Mouse (Mus musculus): ENCODE data around the gene Nos1ap. TPM values are rescaled to one million over a fixed set of nuclear protein-coding genes. Genes with fewer than 3 reads are reported as not detected.

The Nos1ap gene
- polyA plus RNA-seq, 1 experiment from 2014 or later, result 6.3 TPM

DNA sequence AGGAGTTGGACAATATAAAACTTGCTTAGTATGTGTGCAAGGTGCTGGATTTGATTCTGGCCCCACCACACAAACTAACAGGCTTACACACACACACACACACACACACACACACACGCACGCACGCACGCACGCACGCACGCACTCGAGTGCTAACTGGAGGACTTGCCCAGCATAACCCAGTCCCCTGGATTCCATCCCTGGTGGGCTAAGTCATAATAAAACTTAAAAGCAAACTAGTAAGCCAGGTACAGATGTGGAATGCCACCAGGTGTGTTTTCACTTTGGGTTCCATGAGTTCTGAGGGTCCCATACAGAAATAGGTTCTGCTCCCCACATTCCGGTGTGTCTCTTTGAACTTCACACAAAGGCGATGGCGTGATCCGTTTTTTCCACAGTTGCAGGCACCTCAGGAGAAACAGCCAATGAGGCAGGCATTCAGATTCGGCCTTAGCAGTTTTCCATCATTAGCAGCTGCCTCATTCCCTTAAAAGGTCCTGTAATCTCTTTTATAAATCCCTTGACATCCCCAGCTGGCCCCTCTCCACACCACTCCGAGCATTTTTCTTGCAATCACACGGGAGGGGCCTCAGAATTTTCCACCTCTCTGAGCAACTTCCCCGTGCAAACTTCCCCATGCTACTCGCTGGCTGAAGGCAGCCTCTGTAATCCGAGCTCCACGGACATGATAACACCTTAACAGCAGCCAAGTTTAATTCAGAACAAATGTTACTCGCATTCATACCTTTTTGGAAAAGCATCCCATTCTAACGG is 15.8 kb upstream of the Nos1ap start:
- peaks cover 15% of the 10 kb centered on the region for H3K4me1 ChIP-seq (ENCODE audit: control insufficient read depth, low read depth, low read length)
- no peak overlapping the region for H3K4me3 ChIP-seq (ENCODE audit: low read depth, low read length)
- H3K27me3 ChIP-seq (ENCODE audit: control insufficient read depth, insufficient read depth, low read depth, low read length), result no peaks in the 10 kb centered on the region
- H3K36me3 ChIP-seq (ENCODE audit: control insufficient read depth, insufficient read depth), result no peaks in the 10 kb centered on the region
- WGBS (ENCODE audit: insufficient replicate concordance), result 66% methylated on average over 21 of the region's 21 CpGs
- H3K27ac ChIP-seq (ENCODE audit: low read length), result no peak overlapping the region
- H3K9ac ChIP-seq (ENCODE audit: low read depth, low read length), result no peak overlapping the region
- no peaks in the 10 kb centered on the region for H3K9me3 ChIP-seq (replicated peaks; ENCODE audit: control insufficient read depth, low read length)
- ATAC-seq (ENCODE audit: low read depth), result no peak
- H3K4me2 ChIP-seq (ENCODE audit: low read depth, low read length), result no peak overlapping the region

DNA sequence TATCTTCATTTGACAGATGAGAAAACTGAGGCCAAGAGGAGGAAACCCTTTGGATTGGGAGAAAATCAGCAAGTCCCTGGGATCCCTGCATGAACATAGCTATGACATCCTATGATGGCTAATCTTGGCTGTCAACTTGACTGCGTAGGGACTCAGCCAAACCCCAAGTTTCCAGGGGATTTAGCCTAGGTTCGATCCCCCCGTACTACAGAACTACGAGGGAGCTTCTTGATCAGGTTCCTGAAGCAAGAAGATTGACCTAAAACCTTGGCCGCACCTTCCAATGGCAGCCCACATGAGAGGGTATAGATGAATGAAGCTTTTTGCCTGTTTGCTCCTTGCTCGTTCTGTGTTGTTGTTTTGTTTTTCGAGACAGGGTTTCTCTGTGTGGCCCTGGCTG is 4.9 kb upstream of the Nos1ap start:
- Histone ChIP-seq H3K4me2 (ENCODE audit: low read depth, low read length) (no peak overlapping the region), H3K27me3 (ENCODE audit: control insufficient read depth, insufficient read depth, low read depth, low read length) (0 out of 2 replicates have a peak, but pooled peaks cover 6% of the 10 kb centered on the region), H3K9ac (ENCODE audit: low read depth, low read length) (no peak overlapping the region), H3K4me3 (ENCODE audit: low read depth, low read length) (no peak overlapping the region), H3K4me1 (ENCODE audit: control insufficient read depth, low read depth, low read length) (no peaks in the 10 kb centered on the region), H3K9me3 (replicated peaks; ENCODE audit: control insufficient read depth, low read length) (no peaks in the 10 kb centered on the region), H3K27ac (ENCODE audit: low read length) (no peak overlapping the region), H3K36me3 (ENCODE audit: control insufficient read depth, insufficient read depth) (no peaks in the 10 kb centered on the region)
- ATAC-seq (ENCODE audit: low read depth), result no peak
- 72% methylated on average over 7 of the region's 7 CpGs for WGBS (ENCODE audit: insufficient replicate concordance)

DNA sequence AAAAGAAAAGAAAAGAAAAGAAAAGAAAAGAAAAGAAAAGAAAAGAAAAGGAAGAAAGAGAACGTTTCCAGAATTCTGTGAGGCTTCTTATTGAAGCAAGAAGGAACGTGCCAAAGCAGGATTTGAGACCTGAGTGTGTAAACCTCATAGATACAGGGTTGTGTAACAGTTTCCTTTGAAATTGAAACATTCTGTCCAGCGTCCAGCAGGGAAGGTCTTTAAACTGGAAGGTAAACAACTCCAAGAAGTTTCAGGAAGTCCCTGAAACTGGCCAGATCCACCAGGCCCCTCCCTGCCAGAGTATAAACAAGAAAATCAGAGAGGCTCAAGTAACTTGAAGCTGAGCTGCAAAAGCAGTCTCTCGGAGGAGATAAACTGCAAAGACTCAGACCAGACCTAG is 870 bp upstream of the Nos1ap start:
- Histone ChIP-seq H3K36me3 (ENCODE audit: control insufficient read depth, insufficient read depth) (no peaks in the 10 kb centered on the region; the same call in 1 of the 2 replicates), H3K9ac (ENCODE audit: low read depth, low read length) (no peak overlapping the region), H3K4me1 (ENCODE audit: control insufficient read depth, low read depth, low read length) (peaks cover 8% of the 10 kb centered on the region), H3K4me2 (ENCODE audit: low read depth, low read length) (no peak overlapping the region), H3K9me3 (replicated peaks; ENCODE audit: control insufficient read depth, low read length) (no peaks in the 10 kb centered on the region), H3K27ac (ENCODE audit: low read length) (no peak overlapping the region), H3K4me3 (ENCODE audit: low read depth, low read length) (no peak overlapping the region), H3K27me3 (ENCODE audit: control insufficient read depth, insufficient read depth, low read depth, low read length) (peaks cover 22% of the 10 kb centered on the region)
- ATAC-seq (ENCODE audit: low read depth), result no peak
- WGBS (ENCODE audit: insufficient replicate concordance), result 37% methylated on average over 4 of the region's 4 CpGs

GRCm38 (mm10) chr1:170590041-170590360 is 340 bp upstream of the Nos1ap start:
- peak overlapping the region; percentile 96 for H3K4me2 ChIP-seq (ENCODE audit: low read depth, low read length)
- WGBS (ENCODE audit: insufficient replicate concordance), result 4% methylated on average over 11 of the region's 11 CpGs
- H3K4me1 ChIP-seq (ENCODE audit: control insufficient read depth, low read depth, low read length), result peaks cover 8% of the 10 kb centered on the region
- H3K27ac ChIP-seq (ENCODE audit: low read length), result 0 out of 2 replicates have a peak overlapping the region, but pooled peaks have one; percentile 21
- H3K9me3 ChIP-seq (replicated peaks; ENCODE audit: control insufficient read depth, low read length), result no peaks in the 10 kb centered on the region
- H3K36me3 ChIP-seq (ENCODE audit: control insufficient read depth, insufficient read depth), result peaks cover 3% of the 10 kb centered on the region; the same call in 1 of the 2 replicates
- ATAC-seq (ENCODE audit: low read depth), result no peak
- peaks cover 22% of the 10 kb centered on the region for H3K27me3 ChIP-seq (ENCODE audit: control insufficient read depth, insufficient read depth, low read depth, low read length)
- H3K4me3 ChIP-seq (ENCODE audit: low read depth, low read length), result peak overlapping the region; percentile 86
- H3K9ac ChIP-seq (ENCODE audit: low read depth, low read length), result peak overlapping the region; percentile 92

DNA sequence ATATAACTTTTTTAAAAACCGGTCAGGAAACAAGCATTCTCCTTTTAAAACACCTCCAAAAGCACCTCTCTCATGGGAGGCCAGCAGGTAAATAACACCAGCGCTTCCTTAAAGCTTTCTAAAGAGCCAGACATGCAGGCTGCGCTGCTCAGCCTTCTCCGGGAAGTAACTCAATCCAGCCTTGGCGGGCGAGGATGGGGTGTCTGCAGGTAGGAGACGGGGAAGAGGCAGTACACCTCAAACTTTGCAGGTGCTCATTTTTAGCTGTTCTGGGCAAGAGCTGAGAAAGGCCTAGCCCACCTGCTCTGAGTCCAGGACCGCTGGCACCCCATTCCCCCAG is 812 bp downstream of the Nos1ap start:
- H3K4me1 ChIP-seq (ENCODE audit: control insufficient read depth, low read depth, low read length), result peaks cover 8% of the 10 kb centered on the region
- no peaks in the 10 kb centered on the region for H3K9me3 ChIP-seq (replicated peaks; ENCODE audit: control insufficient read depth, low read length)
- H3K27me3 ChIP-seq (ENCODE audit: control insufficient read depth, insufficient read depth, low read depth, low read length), result peaks cover 22% of the 10 kb centered on the region
- peak overlapping the region; percentile 96 for H3K4me2 ChIP-seq (ENCODE audit: low read depth, low read length)
- 14% methylated on average over 8 of the region's 8 CpGs for WGBS (ENCODE audit: insufficient replicate concordance)
- no peak overlapping the region; the same call in 1 of the 2 replicates for H3K27ac ChIP-seq (ENCODE audit: low read length)
- H3K36me3 ChIP-seq (ENCODE audit: control insufficient read depth, insufficient read depth), result peaks cover 3% of the 10 kb centered on the region; the same call in 1 of the 2 replicates
- H3K9ac ChIP-seq (ENCODE audit: low read depth, low read length), result peak overlapping the region; percentile 92
- ATAC-seq (ENCODE audit: low read depth), result no peak
- peak overlapping the region; percentile 86 for H3K4me3 ChIP-seq (ENCODE audit: low read depth, low read length)

GRCm38 (mm10) chr1:170588353-170588752 is 1.3 kb downstream of the Nos1ap start:
- H3K4me1 ChIP-seq (ENCODE audit: control insufficient read depth, low read depth, low read length), result peaks cover 8% of the 10 kb centered on the region
- H3K27ac ChIP-seq (ENCODE audit: low read length), result no peak overlapping the region
- no peaks in the 10 kb centered on the region for H3K9me3 ChIP-seq (replicated peaks; ENCODE audit: control insufficient read depth, low read length)
- H3K9ac ChIP-seq (ENCODE audit: low read depth, low read length), result peak overlapping the region; percentile 19; the same call in 1 of the 2 replicates
- H3K36me3 ChIP-seq (ENCODE audit: control insufficient read depth, insufficient read depth), result peaks cover 3% of the 10 kb centered on the region; the same call in 1 of the 2 replicates
- H3K27me3 ChIP-seq (ENCODE audit: control insufficient read depth, insufficient read depth, low read depth, low read length), result peaks cover 22% of the 10 kb centered on the region
- no peak for ATAC-seq (ENCODE audit: low read depth)
- H3K4me3 ChIP-seq (ENCODE audit: low read depth, low read length), result peak overlapping the region; percentile 86
- 47% methylated on average over 6 of the region's 6 CpGs for WGBS (ENCODE audit: insufficient replicate concordance)
- peak overlapping the region; percentile 96 for H3K4me2 ChIP-seq (ENCODE audit: low read depth, low read length)

DNA sequence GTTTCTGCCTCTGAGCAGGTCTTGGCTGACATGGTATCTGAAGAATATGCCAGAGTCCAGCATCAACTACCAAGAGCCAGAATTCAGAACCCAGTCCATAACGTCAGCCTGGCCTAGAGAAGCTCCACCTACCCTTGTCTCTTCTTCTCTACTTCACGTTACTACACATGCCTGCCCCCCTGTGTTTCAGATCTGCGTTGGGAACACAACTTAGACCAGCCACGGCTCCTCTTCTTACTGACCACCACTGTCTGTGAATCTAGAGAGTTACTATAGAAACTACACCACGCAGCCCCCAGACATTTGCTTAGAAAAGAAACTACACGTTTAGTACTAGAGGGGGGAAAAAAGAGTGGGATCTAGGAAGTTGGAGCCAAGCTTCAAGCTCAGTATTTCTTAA is 2.9 kb downstream of the Nos1ap start:
- 71% methylated on average over 6 of the region's 6 CpGs for WGBS (ENCODE audit: insufficient replicate concordance)
- Histone ChIP-seq H3K27ac (ENCODE audit: low read length) (no peak overlapping the region), H3K36me3 (ENCODE audit: control insufficient read depth, insufficient read depth) (peaks cover 3% of the 10 kb centered on the region; the same call in 1 of the 2 replicates), H3K27me3 (ENCODE audit: control insufficient read depth, insufficient read depth, low read depth, low read length) (peaks cover 19% of the 10 kb centered on the region), H3K9me3 (replicated peaks; ENCODE audit: control insufficient read depth, low read length) (no peaks in the 10 kb centered on the region), H3K4me1 (ENCODE audit: control insufficient read depth, low read depth, low read length) (peaks cover 8% of the 10 kb centered on the region), H3K9ac (ENCODE audit: low read depth, low read length) (no peak overlapping the region), H3K4me3 (ENCODE audit: low read depth, low read length) (no peak overlapping the region), H3K4me2 (ENCODE audit: low read depth, low read length) (no peak overlapping the region)
- ATAC-seq (ENCODE audit: low read depth), result no peak

GRCm38 (mm10) chr1:170583925-170584324 is 5.7 kb downstream of the Nos1ap start:
- peaks cover 11% of the 10 kb centered on the region for H3K27me3 ChIP-seq (ENCODE audit: control insufficient read depth, insufficient read depth, low read depth, low read length)
- 62% methylated on average over 2 of the region's 2 CpGs for WGBS (ENCODE audit: insufficient replicate concordance)
- peaks cover 22% of the 10 kb centered on the region for H3K4me1 ChIP-seq (ENCODE audit: control insufficient read depth, low read depth, low read length)
- no peak overlapping the region for H3K4me2 ChIP-seq (ENCODE audit: low read depth, low read length)
- peaks cover 3% of the 10 kb centered on the region; the same call in 1 of the 2 replicates for H3K36me3 ChIP-seq (ENCODE audit: control insufficient read depth, insufficient read depth)
- ATAC-seq (ENCODE audit: low read depth), result no peak
- no peaks in the 10 kb centered on the region for H3K9me3 ChIP-seq (replicated peaks; ENCODE audit: control insufficient read depth, low read length)
- H3K27ac ChIP-seq (ENCODE audit: low read length), result no peak overlapping the region
- H3K4me3 ChIP-seq (ENCODE audit: low read depth, low read length), result no peak overlapping the region
- H3K9ac ChIP-seq (ENCODE audit: low read depth, low read length), result no peak overlapping the region

DNA sequence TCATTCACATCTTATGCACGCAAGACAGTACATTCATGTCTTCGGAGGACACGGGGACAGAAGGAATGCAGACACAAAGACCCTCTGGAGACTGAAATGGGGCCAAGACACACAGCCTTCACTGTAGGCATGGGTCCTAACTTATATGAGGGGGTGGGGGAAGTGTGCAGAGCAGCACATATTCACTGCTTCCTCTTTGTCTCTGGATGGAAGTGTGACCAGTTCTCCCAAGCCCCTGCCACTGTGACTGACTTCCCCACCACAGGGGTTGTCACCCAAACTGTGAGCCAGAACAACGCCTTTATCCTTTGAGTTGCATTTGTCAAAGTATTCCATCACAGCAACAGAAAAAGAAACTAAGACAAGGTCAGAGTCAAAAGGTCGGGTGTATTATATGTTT is 7.3 kb downstream of the Nos1ap start:
- Histone ChIP-seq H3K4me1 (ENCODE audit: control insufficient read depth, low read depth, low read length) (peaks cover 21% of the 10 kb centered on the region), H3K4me2 (ENCODE audit: low read depth, low read length) (no peak overlapping the region), H3K27ac (ENCODE audit: low read length) (no peak overlapping the region), H3K4me3 (ENCODE audit: low read depth, low read length) (no peak overlapping the region), H3K36me3 (ENCODE audit: control insufficient read depth, insufficient read depth) (peaks cover 3% of the 10 kb centered on the region; the same call in 1 of the 2 replicates), H3K27me3 (ENCODE audit: control insufficient read depth, insufficient read depth, low read depth, low read length) (no peaks in the 10 kb centered on the region), H3K9me3 (replicated peaks; ENCODE audit: control insufficient read depth, low read length) (no peaks in the 10 kb centered on the region), H3K9ac (ENCODE audit: low read depth, low read length) (no peak overlapping the region)
- WGBS (ENCODE audit: insufficient replicate concordance), result 58% methylated on average over 5 of the region's 5 CpGs
- ATAC-seq (ENCODE audit: low read depth), result no peak

Measured in liver, embryonic 16.5 days (tissue).